Mouse (Mus musculus) hindbrain, embryonic 10.5 days (tissue): ENCODE measurements around the gene Gm13539. TPM values are rescaled to one million over a fixed set of nuclear protein-coding genes. Genes with fewer than 3 reads are reported as not detected.

Experiments used
- polyA plus RNA-seq: library from polyadenylated mRNA; unstranded; fragments of >200 nt; fragmentation: Nextera tagmentation; extraction: Ambion mirVana; gene quantifications from 2 replicates; pipeline ENCODE4 v1.2.1, GENCODE M21; 2016

Gene Gm13539
- polyA plus RNA-seq, 1 experiment from 2014 or later = not detected

Other genes with a start within 250 kb of the Gm13539 start
- 38.2 and 40.1 TPM in 2 replicates for gene Traf2, start 235.3 kb upstream of the Gm13539 start, polyA plus RNA-seq
- gene Edf1, start 224.4 kb upstream of the Gm13539 start, polyA plus RNA-seq = 376 and 388 TPM in 2 replicates
- 1.4 and 3.8 TPM in 2 replicates for gene Mamdc4, start 207.4 kb upstream of the Gm13539 start, polyA plus RNA-seq
- 163 and 189 TPM in 2 replicates for gene Phpt1, start 207.0 kb upstream of the Gm13539 start, polyA plus RNA-seq
- 0.05 and 0.44 TPM in 2 replicates for gene Ajm1, start 200.5 kb upstream of the Gm13539 start, polyA plus RNA-seq
- gene Rabl6, start 173.7 kb upstream of the Gm13539 start, polyA plus RNA-seq = 75.5 and 80.0 TPM in 2 replicates
- 0.17 and 0.18 TPM in 2 replicates for gene Ccdc183, start 164.6 kb upstream of the Gm13539 start, polyA plus RNA-seq
- gene Tmem141, start 160.3 kb upstream of the Gm13539 start, polyA plus RNA-seq = 17.4 and 18.3 TPM in 2 replicates
- 1.00 and 1.2 TPM in 2 replicates for gene Fcna, start 154.2 kb upstream of the Gm13539 start, polyA plus RNA-seq
- gene Lcn8, start 129.1 kb upstream of the Gm13539 start, polyA plus RNA-seq = not detected in 2 replicates
- not detected in 2 replicates for gene Lcn5, start 124.3 kb upstream of the Gm13539 start, polyA plus RNA-seq
- gene Lcn6, start 105.5 kb upstream of the Gm13539 start, polyA plus RNA-seq = not detected in 2 replicates
- gene Lcn10, start 99.5 kb upstream of the Gm13539 start, polyA plus RNA-seq = not detected in 2 replicates
- not detected in 2 replicates for gene Obp2a, start 82.2 kb upstream of the Gm13539 start, polyA plus RNA-seq
- 77.9 and 86.1 TPM in 2 replicates for gene Bmyc, start 75.5 kb upstream of the Gm13539 start, polyA plus RNA-seq
- not detected in 2 replicates for gene Obp2b, start 45.2 kb upstream of the Gm13539 start, polyA plus RNA-seq
- not detected in 2 replicates for gene Lcn3, start 16.7 kb upstream of the Gm13539 start, polyA plus RNA-seq
- gene Lcn11, start 5.2 kb upstream of the Gm13539 start, polyA plus RNA-seq = not detected in 2 replicates
- not detected in 2 replicates for gene Glt6d1, start 33.6 kb downstream of the Gm13539 start, polyA plus RNA-seq
- not detected in 2 replicates for gene Lcn9, start 40.9 kb downstream of the Gm13539 start, polyA plus RNA-seq
- gene Sohlh1, start 65.0 kb downstream of the Gm13539 start, polyA plus RNA-seq = not detected in 2 replicates
- 0.45 and 1.0 TPM in 2 replicates for gene Kcnt1, start 81.5 kb downstream of the Gm13539 start, polyA plus RNA-seq
- 33.4 and 48.7 TPM in 2 replicates for gene Camsap1, start 201.0 kb downstream of the Gm13539 start, polyA plus RNA-seq
- 94.4 and 96.9 TPM in 2 replicates for gene Ubac1, start 239.5 kb downstream of the Gm13539 start, polyA plus RNA-seq